Mouse (Mus musculus): Measurements from ENCODE around the gene Clca2. TPM values are rescaled to one million over a fixed set of nuclear protein-coding genes. Genes with fewer than 3 reads are reported as not detected.
A peak's percentile ranks its signal among the peaks of the same experiment; 100 is the strongest.

The Clca2 gene
- 0.06 TPM in 2 replicates for polyA plus RNA-seq (2015; fragmentation: Nextera tagmentation; extraction: Ambion mirVana)

GRCm38 (mm10) chr3:145099291-145099690 lies at the start of gene Clca2:
Gene Clca2 (minus strand): TSS chr3:145099443.
- no peak within 1 kb of the TSS for H3K27ac ChIP-seq (replicated peaks)
- 83% methylated on average over 6 of the region's 6 CpGs for WGBS
- no peaks in the 10 kb centered on the region for H3K4me1 ChIP-seq
- H3K36me3 ChIP-seq = no peaks in the 10 kb centered on the region
- no peak within 1 kb of the TSS for H3K4me2 ChIP-seq (replicated peaks)
- H3K9ac ChIP-seq (replicated peaks) = no peak within 1 kb of the TSS
- no peak for ATAC-seq (replicated peaks)
- no peaks in the 10 kb centered on the region for H3K27me3 ChIP-seq
- H3K4me3 ChIP-seq = no peak within 1 kb of the TSS
- H3K9me3 ChIP-seq = no peaks in the 10 kb centered on the region

- H3K9ac ChIP-seq (replicated peaks) = no peak overlapping the region
- H3K4me2 ChIP-seq (replicated peaks) = no peak overlapping the region
- ATAC-seq (replicated peaks) = no peak
- no peaks in the 10 kb centered on the region for H3K9me3 ChIP-seq
- H3K4me3 ChIP-seq = no peak overlapping the region
- H3K4me1 ChIP-seq = 0 out of 2 replicates have a peak, but pooled peaks cover 11% of the 10 kb centered on the region
- peaks cover 4% of the 10 kb centered on the region; the same call in 1 of the 2 replicates for H3K36me3 ChIP-seq
- H3K27me3 ChIP-seq = no peaks in the 10 kb centered on the region
- no peak overlapping the region for H3K27ac ChIP-seq (replicated peaks)
Observed at GRCm38 (mm10) chr3:145147952-145148351, 48.7 kb upstream of the Clca2 start.

GRCm38 (mm10) chr3:145147483-145147882 lies 48.2 kb upstream of the Clca2 start:
- no peak for ATAC-seq (replicated peaks)
- no peaks in the 10 kb centered on the region for H3K27me3 ChIP-seq
- no peak overlapping the region for H3K4me2 ChIP-seq (replicated peaks)
- no peak overlapping the region for H3K27ac ChIP-seq (replicated peaks)
- 79% methylated on average over 2 of the region's 2 CpGs for WGBS
- no peak overlapping the region for H3K4me3 ChIP-seq
- H3K36me3 ChIP-seq = peaks cover 4% of the 10 kb centered on the region; the same call in 1 of the 2 replicates
- H3K9ac ChIP-seq (replicated peaks) = no peak overlapping the region
- no peaks in the 10 kb centered on the region for H3K9me3 ChIP-seq
- 0 out of 2 replicates have a peak, but pooled peaks cover 11% of the 10 kb centered on the region for H3K4me1 ChIP-seq

- no peak overlapping the region for H3K9ac ChIP-seq (replicated peaks)
- no peak overlapping the region for H3K4me2 ChIP-seq (replicated peaks)
- H3K4me3 ChIP-seq = no peak overlapping the region
- H3K27me3 ChIP-seq = no peaks in the 10 kb centered on the region
- H3K4me1 ChIP-seq = 0 out of 2 replicates have a peak, but pooled peaks cover 6% of the 10 kb centered on the region
- ATAC-seq (replicated peaks) = no peak
- H3K9me3 ChIP-seq = no peaks in the 10 kb centered on the region
- 97% methylated on average over 9 of the region's 9 CpGs for WGBS
- H3K27ac ChIP-seq (replicated peaks) = no peak overlapping the region
- peaks cover 4% of the 10 kb centered on the region; the same call in 1 of the 2 replicates for H3K36me3 ChIP-seq
Observed at GRCm38 (mm10) chr3:145146871-145147270, 47.6 kb upstream of the Clca2 start.

- no peaks in the 10 kb centered on the region for H3K9me3 ChIP-seq
- WGBS = 87% methylated on average over 10 of the region's 10 CpGs
- H3K4me3 ChIP-seq = no peak overlapping the region
- peaks cover 1% of the 10 kb centered on the region; the same call in 1 of the 2 replicates for H3K36me3 ChIP-seq
- no peaks in the 10 kb centered on the region for H3K27me3 ChIP-seq
- no peak overlapping the region for H3K27ac ChIP-seq (replicated peaks)
- no peak overlapping the region for H3K4me2 ChIP-seq (replicated peaks)
- no peaks in the 10 kb centered on the region for H3K4me1 ChIP-seq
- H3K9ac ChIP-seq (replicated peaks) = no peak overlapping the region
- no peak for ATAC-seq (replicated peaks)
Observed at GRCm38 (mm10) chr3:145143856-145144255, 44.6 kb upstream of the Clca2 start.

- no peak for ATAC-seq (replicated peaks)
- Histone ChIP-seq H3K4me3 (no peak overlapping the region), H3K4me1 (no peaks in the 10 kb centered on the region), H3K9me3 (no peaks in the 10 kb centered on the region), H3K36me3 (no peaks in the 10 kb centered on the region), H3K4me2 (replicated peaks) (no peak overlapping the region), H3K27me3 (no peaks in the 10 kb centered on the region), H3K9ac (replicated peaks) (no peak overlapping the region), H3K27ac (replicated peaks) (no peak overlapping the region)
Observed at GRCm38 (mm10) chr3:145142925-145143324, 43.7 kb upstream of the Clca2 start.

GRCm38 (mm10) chr3:145140236-145140635 lies 41.0 kb upstream of the Clca2 start:
- ATAC-seq (replicated peaks) = no peak
- H3K27ac ChIP-seq (replicated peaks) = no peak overlapping the region
- H3K4me1 ChIP-seq = no peaks in the 10 kb centered on the region
- H3K27me3 ChIP-seq = no peaks in the 10 kb centered on the region
- no peak overlapping the region for H3K4me3 ChIP-seq
- WGBS = 90% methylated on average over 4 of the region's 4 CpGs
- no peaks in the 10 kb centered on the region for H3K9me3 ChIP-seq
- no peaks in the 10 kb centered on the region; the same call in 1 of the 2 replicates for H3K36me3 ChIP-seq
- H3K9ac ChIP-seq (replicated peaks) = no peak overlapping the region
- H3K4me2 ChIP-seq (replicated peaks) = no peak overlapping the region

- ATAC-seq (replicated peaks) = peak; percentile 51; the same call in 1 of the 2 replicates
- Histone ChIP-seq H3K27ac (replicated peaks) (no peak overlapping the region), H3K9ac (replicated peaks) (no peak overlapping the region), H3K9me3 (no peaks in the 10 kb centered on the region), H3K27me3 (no peaks in the 10 kb centered on the region), H3K36me3 (peaks cover 31% of the 10 kb centered on the region), H3K4me3 (no peak overlapping the region), H3K4me1 (no peaks in the 10 kb centered on the region), H3K4me2 (replicated peaks) (no peak overlapping the region)
- WGBS = 47% methylated on average over 3 of the region's 3 CpGs
Observed at GRCm38 (mm10) chr3:145131210-145131868, 32.1 kb upstream of the Clca2 start.

- peaks cover 32% of the 10 kb centered on the region for H3K36me3 ChIP-seq
- H3K4me2 ChIP-seq (replicated peaks) = no peak overlapping the region
- H3K27ac ChIP-seq (replicated peaks) = no peak overlapping the region
- no peak overlapping the region for H3K4me3 ChIP-seq
- H3K4me1 ChIP-seq = no peaks in the 10 kb centered on the region
- no peaks in the 10 kb centered on the region for H3K9me3 ChIP-seq
- H3K9ac ChIP-seq (replicated peaks) = no peak overlapping the region
- ATAC-seq (replicated peaks) = no peak
- no peaks in the 10 kb centered on the region for H3K27me3 ChIP-seq
Observed at GRCm38 (mm10) chr3:145129356-145129755, 30.1 kb upstream of the Clca2 start.

GRCm38 (mm10) chr3:145126618-145127017 lies 27.4 kb upstream of the Clca2 start:
- Histone ChIP-seq H3K4me1 (no peaks in the 10 kb centered on the region), H3K36me3 (peaks cover 18% of the 10 kb centered on the region), H3K27me3 (no peaks in the 10 kb centered on the region), H3K4me2 (replicated peaks) (no peak overlapping the region), H3K9ac (replicated peaks) (no peak overlapping the region), H3K4me3 (no peak overlapping the region), H3K9me3 (no peaks in the 10 kb centered on the region), H3K27ac (replicated peaks) (no peak overlapping the region)
- no peak for ATAC-seq (replicated peaks)
- WGBS = 95% methylated on average over 2 of the region's 2 CpGs

- no peaks in the 10 kb centered on the region for H3K27me3 ChIP-seq
- H3K9ac ChIP-seq (replicated peaks) = peak overlapping the region; percentile 95
- no peaks in the 10 kb centered on the region for H3K36me3 ChIP-seq
- no peak overlapping the region for H3K27ac ChIP-seq (replicated peaks)
- peak overlapping the region; percentile 94 for H3K4me3 ChIP-seq
- peak overlapping the region; percentile 74 for H3K4me2 ChIP-seq (replicated peaks)
- no peaks in the 10 kb centered on the region for H3K9me3 ChIP-seq
- 66% methylated on average over 7 of the region's 7 CpGs for WGBS
- H3K4me1 ChIP-seq = peaks cover 17% of the 10 kb centered on the region
- ATAC-seq (replicated peaks) = no peak
Observed at GRCm38 (mm10) chr3:145119425-145119824, 20.2 kb upstream of the Clca2 start.

- Histone ChIP-seq H3K27me3 (no peaks in the 10 kb centered on the region), H3K4me2 (replicated peaks) (peak overlapping the region; percentile 74), H3K4me3 (peak overlapping the region; percentile 94), H3K27ac (replicated peaks) (peak overlapping the region; percentile 99), H3K36me3 (no peaks in the 10 kb centered on the region), H3K9ac (replicated peaks) (peak overlapping the region; percentile 95), H3K9me3 (no peaks in the 10 kb centered on the region), H3K4me1 (peaks cover 17% of the 10 kb centered on the region)
- ATAC-seq (replicated peaks) = no peak
- WGBS = 4% methylated on average over 14 of the region's 14 CpGs
Observed at GRCm38 (mm10) chr3:145119002-145119358, 19.7 kb upstream of the Clca2 start.

Measured in forebrain, embryonic 15.5 days (tissue).